Mouse (Mus musculus) brown adipose tissue, adult 24 weeks (tissue): Measurements from ENCODE around the gene Camta1. TPM values are rescaled to one million over a fixed set of nuclear protein-coding genes. Genes with fewer than 3 reads are reported as not detected.
"Not testable (repeated sequence)": the region's sequence is repeated elsewhere in the genome, so short reads cannot be mapped to it uniquely, and the experiment has no call there.

ENCODE experiments used
- H3K27ac ChIP-seq: fragments of 200-500 bp; replicated peaks from 2 replicates; pipeline ENCODE4 v1.5.1; 2012; ENCODE audit warnings: low read depth, mild to moderate bottlenecking, low read length
- H3K4me1 ChIP-seq: fragments of 200-500 bp; 2 replicates; pipeline ENCODE4 v1.6.1; 2012; ENCODE audit warnings: low read length, mixed read lengths; ENCODE audit not compliant: control insufficient read depth, insufficient read depth, insufficient read length
- H3K4me3 ChIP-seq: fragments of 200-500 bp; 2 replicates; pipeline ENCODE4 v1.5.1; 2012; ENCODE audit warnings: low read depth, mild to moderate bottlenecking, low read length, moderate library complexity; ENCODE audit not compliant: insufficient read depth
- polyA plus RNA-seq: library from polyadenylated mRNA; stranded (reverse); fragments of >200 nt; gene quantifications from 2 replicates; pipeline ENCODE4 v1.2.4, GENCODE M21; 2012; ENCODE audit not compliant: missing spikeins, insufficient read depth, insufficient read length

Gene Camta1
- polyA plus RNA-seq, 1 experiment, result 56.8 TPM

DNA sequence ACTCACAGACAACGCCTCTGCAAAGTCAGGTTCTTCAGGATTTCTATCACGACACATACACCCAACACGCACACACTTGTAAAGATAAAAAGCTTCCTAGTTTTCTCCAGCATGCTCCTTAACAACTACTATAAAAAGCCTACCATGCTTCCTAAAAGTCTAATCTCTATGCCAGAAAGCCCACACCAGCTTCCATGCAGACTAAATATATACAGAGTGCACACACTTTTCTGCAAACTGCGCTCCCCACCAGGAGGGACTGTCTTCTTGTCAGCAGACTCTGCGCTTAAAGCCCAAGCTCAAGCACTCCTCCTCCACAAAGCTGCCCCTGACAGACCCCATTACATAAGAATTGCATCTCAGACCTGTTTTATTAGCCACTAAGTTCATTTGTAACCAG lies 820.2 kb downstream of the Camta1 start:
- peaks cover 11% of the 10 kb centered on the region; the same call in 1 of the 2 replicates for H3K4me1 ChIP-seq
- H3K4me3 ChIP-seq, result no peak overlapping the region
- H3K27ac ChIP-seq, result no peak overlapping the region

DNA sequence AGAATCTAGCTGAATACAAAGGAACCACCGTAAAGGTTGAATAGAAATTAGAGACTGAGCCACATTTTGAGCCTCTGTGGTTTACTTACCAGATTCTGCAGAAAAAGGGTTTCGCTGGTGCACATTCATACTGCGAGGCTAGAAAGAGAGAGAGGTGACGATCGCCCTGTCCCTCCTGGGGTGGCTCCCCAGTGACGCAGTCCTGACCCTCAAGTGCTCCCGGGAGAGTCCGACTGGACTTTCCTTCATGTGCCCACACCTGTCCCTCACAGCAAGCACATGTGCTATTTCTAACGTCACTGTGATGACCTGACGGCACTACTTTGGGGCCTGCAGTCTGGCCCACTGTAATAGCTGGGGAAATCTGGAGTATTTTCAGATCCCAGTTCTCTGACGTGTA lies 823.9 kb downstream of the Camta1 start:
- H3K27ac ChIP-seq, result no peak overlapping the region
- H3K4me1 ChIP-seq, result peaks cover 11% of the 10 kb centered on the region; the same call in 1 of the 2 replicates
- H3K4me3 ChIP-seq, result no peak overlapping the region

- H3K4me3 ChIP-seq, result no peak overlapping the region
- H3K4me1 ChIP-seq, result 0 out of 2 replicates have a peak, but pooled peaks cover 3% of the 10 kb centered on the region
- H3K27ac ChIP-seq, result no peak overlapping the region
These were observed 825.2 kb downstream of the Camta1 start for GRCm38 (mm10) chr4:151036521-151036920.

- no peak overlapping the region for H3K27ac ChIP-seq
- no peaks in the 10 kb centered on the region for H3K4me1 ChIP-seq
- H3K4me3 ChIP-seq, result no peak overlapping the region
These were observed 834.7 kb downstream of the Camta1 start for GRCm38 (mm10) chr4:151027001-151027400.

- no peak overlapping the region for H3K27ac ChIP-seq
These were observed 837.5 kb downstream of the Camta1 start for GRCm38 (mm10) chr4:151024152-151024551.

DNA sequence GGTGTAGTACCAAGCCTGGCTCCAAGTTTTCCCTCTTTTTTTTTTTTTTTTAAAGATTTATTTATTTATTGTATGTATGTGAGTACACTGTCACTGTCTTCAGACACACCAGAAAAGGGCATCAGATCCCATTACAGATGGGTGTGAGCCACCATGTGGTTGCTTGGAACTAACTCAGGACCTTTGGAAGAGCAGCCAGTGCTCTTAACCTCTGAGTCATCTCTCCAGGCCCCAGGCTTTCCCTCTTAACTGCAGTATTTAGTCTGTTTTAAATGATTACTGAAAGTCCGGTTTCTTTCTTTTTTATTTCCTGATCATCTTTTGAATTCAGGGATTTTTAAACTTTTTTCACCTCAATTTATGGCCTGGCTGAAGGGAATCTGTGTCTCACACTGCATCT lies 844.3 kb downstream of the Camta1 start:
- not testable (repeated sequence) for H3K4me1 ChIP-seq, H3K4me3 ChIP-seq, H3K27ac ChIP-seq

More at GRCm38 (mm10) chr4:151024152-151024551, 837.5 kb downstream of the Camta1 start:
- H3K4me3 ChIP-seq, result no peak overlapping the region
- no peaks in the 10 kb centered on the region for H3K4me1 ChIP-seq

DNA sequence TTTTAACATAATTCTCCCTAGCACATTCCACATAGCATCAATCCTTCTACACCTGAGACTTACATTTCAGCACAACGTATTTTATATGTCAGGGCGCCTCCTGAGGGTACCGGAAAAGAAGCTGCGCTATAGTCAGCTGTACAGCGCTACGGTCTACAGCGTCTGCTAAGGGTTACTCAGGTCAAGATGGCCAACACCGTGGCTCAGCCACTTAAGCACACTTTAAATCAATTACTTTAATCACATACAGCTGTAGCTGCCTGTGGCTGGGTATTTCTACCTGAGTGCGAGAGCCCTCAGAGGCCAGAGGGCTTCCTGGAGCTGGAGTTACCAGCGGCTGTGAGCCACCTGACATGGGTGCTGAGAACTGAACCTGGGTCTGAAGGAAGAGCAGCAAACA lies 845.7 kb downstream of the Camta1 start:
- Histone ChIP-seq H3K4me3 (no peak overlapping the region), H3K27ac (no peak overlapping the region), H3K4me1 (no peaks in the 10 kb centered on the region)

DNA sequence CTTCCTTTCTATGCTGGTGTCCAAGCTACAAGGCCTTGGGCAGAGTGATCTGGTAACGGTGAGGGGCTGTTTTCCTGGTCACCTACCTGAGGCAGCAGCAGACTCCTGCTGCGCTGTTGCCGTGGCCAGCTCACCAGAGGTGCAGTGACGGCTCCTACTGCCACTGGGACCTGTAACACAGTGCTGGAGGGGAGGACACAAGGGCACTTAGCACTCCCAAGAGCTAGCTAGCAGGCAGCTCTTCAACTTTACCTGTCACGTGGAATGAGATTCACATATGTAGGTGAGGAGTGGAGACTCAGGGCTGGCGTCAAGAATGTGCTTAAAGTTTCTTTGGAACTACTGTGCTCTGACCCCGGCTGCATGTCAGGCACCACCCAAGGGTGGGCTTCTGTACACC lies 851.4 kb downstream of the Camta1 start:
- no peak overlapping the region for H3K4me3 ChIP-seq
- no peak overlapping the region for H3K27ac ChIP-seq
- no peaks in the 10 kb centered on the region for H3K4me1 ChIP-seq

DNA sequence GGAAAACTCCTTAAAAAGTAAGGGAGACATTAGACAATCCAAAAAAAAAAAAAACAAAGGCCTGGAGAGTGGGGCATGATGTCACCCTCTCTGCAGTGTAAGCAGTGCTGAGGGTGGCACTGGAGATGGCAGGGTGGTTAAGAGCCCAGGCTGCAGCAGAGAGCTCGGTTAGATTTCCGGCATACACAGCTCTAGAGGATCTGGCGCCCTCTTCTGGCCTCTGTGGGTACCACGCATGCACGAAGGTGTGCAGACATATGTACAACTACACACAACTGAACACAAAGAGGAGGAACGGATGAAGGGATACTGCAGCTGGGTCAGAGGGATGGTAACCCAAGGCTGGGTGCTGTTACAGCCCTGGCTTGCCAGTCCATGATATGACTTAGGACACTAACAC lies 854.7 kb downstream of the Camta1 start:
- Histone ChIP-seq H3K4me3 (no peak overlapping the region), H3K27ac (no peak overlapping the region), H3K4me1 (no peaks in the 10 kb centered on the region)

DNA sequence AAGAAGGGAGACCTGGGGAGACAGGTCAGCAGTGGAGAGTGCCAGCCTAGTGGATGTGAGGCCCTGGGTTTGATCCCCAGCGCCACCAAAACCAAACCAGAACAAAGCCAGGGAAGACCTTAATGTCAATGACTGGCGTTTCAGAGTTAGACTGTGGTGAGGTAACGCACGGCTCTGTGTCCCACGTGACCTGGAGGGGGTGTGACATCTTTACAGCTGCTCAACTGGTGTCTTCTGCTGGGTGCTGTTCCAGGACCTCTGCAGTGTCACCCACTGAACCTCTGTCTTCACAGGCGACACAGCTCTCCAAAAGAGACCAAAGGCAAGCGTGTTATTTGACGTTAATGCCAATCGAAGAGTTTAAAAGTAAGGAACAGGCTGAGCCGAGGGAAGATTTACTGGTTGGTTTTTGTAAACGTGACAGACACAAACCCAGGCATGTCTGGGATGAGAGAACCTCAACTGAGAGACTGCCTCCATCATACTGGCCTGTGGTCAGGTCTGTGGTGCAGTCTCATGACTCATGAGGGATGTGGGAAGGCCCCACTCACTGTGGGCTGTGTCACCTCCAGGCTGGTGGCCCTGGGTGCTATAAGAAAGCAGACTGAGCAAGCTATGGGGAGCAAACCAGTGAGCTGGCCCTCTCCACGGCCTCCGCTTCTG lies 855.9 kb downstream of the Camta1 start:
- Histone ChIP-seq H3K4me3 (no peak overlapping the region), H3K4me1 (no peaks in the 10 kb centered on the region), H3K27ac (no peak overlapping the region)

- H3K4me3 ChIP-seq, result no peak overlapping the region
- no peaks in the 10 kb centered on the region for H3K4me1 ChIP-seq
- H3K27ac ChIP-seq, result no peak overlapping the region
These were observed 860.3 kb downstream of the Camta1 start for GRCm38 (mm10) chr4:151001397-151001796.

GRCm38 (mm10) chr4:150998626-150999025 lies 863.0 kb downstream of the Camta1 start:
- no peak overlapping the region for H3K4me3 ChIP-seq
- H3K4me1 ChIP-seq, result no peaks in the 10 kb centered on the region
- no peak overlapping the region for H3K27ac ChIP-seq

GRCm38 (mm10) chr4:150996797-150997196 lies 864.9 kb downstream of the Camta1 start, which contains the start of gene Uts2:
Gene Uts2, plus strand, starts transcription at chr4:150997097.
- Histone ChIP-seq H3K4me3 (no peak within 1 kb of the TSS), H3K4me1 (no peaks in the 10 kb centered on the region), H3K27ac (no peak within 1 kb of the TSS)

DNA sequence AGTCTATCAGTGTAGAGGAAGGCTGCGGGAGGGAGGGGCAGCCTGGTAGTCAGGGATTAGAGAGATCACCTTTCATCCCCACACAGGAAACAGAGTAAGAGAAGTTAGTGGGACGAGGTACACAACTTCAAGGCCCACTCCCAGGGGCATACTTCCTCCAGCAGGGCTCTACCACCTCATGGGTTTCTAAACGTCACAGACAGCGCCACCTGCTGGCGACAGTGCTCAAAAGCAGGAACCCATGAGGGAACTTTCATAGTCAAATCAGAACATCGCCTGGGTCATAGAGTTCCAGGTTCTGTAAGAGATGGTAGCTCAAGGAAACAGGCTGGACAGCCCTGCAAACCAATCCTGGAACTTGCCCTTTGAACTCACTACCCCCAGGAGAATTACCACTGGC lies 871.5 kb downstream of the Camta1 start:
- Histone ChIP-seq H3K27ac (no peak overlapping the region), H3K4me3 (no peak overlapping the region), H3K4me1 (no peaks in the 10 kb centered on the region)

- Histone ChIP-seq H3K27ac (no peak overlapping the region), H3K4me1 (no peaks in the 10 kb centered on the region), H3K4me3 (no peak overlapping the region)
These were observed 881.5 kb downstream of the Camta1 start for GRCm38 (mm10) chr4:150980153-150980552.

DNA sequence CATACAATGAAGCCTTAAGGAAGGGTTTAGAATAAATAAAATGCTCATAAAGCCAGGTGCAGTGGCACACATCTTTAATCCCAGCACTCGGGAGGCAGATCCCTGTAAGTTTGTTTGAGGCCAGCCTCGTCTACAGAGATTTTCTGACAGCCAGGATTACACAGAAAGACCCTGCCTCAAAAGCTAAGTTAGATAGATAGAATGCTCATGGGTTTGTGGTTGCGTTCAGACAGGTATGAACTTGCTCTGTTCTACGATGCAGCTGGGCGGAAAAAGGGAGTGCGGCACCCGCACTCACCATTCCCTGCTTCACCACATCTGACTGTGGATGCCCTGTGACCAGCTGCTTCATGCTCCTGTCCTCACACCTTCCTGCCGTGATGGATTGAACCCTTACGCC lies 882.2 kb downstream of the Camta1 start:
- no peak overlapping the region for H3K27ac ChIP-seq
- H3K4me1 ChIP-seq, result no peaks in the 10 kb centered on the region

More for the DNA sequence above, 882.2 kb downstream of the Camta1 start:
- H3K4me3 ChIP-seq, result no peak overlapping the region
